Mouse (Mus musculus) adrenal gland, adult 18-20 months (tissue): ENCODE data around the gene Zfp276. TPM values are rescaled to one million over a fixed set of nuclear protein-coding genes. Genes with fewer than 3 reads are reported as not detected.
A peak's percentile ranks its signal among the peaks of the same experiment; 100 is the strongest.

Experiments used
- DNase-seq, 2 experiments: peaks; one replicate each; pipeline ENCODE4 v3.0.0; 2021 to 2022; ENCODE audit warnings: low spot score in 2 of 2
- total RNA-seq, 2 experiments: library from RNA; stranded (reverse); gene quantifications; 1 replicate in 1 of 2; 2 replicates in 1 of 2; pipeline ENCODE4 v1.2.3; 2021

Zfp276 gene
- total RNA-seq, 2 experiments from 2014 or later = 21.6 to 23.5 TPM

DNA sequence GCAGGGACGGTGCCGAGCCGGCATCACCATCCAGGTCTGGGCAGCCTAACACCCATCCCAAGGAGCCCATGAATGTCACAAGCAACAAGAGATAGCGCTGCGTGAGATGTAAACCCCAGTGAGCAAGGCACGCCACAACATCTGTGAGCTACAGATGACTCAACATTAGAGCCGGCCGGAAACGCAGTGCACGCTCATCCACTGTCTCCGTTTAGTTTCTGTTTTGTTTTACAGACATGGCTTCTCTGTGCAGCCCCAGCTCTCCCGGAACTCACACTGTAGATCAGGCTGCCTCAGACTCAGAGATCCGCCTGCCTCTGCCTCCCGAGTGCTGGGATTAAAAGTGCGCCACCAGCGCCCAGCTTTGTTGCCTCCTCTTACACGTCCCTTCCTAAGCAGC is 33.4 kb downstream of the Zfp276 start:
- DNase-seq = no peak

GRCm38 (mm10) chr8:123290166-123290565 is 36.2 kb downstream of the Zfp276 start:
- DNase-seq = peak; percentile 41 to 60

DNA sequence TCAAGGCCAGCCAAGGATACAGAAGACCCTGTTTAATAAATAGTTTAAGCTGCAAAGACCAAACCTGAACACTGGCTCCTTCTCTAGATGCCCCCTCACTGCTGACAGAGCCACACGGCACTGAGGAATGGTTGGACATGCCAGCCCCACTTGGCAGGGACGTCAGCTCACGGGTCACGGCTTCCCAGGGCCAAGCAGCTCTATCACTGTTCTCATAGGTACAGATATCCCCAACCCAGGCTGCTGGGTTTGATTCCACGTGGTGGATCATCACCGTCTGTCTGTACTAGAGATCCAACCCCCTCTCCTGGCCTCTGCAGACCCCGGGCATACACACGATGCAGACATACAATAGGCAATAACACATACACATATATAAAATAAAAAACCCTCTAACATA is 36.7 kb downstream of the Zfp276 start:
- DNase-seq = peak in 1 of 2 experiments; percentile 10

DNA sequence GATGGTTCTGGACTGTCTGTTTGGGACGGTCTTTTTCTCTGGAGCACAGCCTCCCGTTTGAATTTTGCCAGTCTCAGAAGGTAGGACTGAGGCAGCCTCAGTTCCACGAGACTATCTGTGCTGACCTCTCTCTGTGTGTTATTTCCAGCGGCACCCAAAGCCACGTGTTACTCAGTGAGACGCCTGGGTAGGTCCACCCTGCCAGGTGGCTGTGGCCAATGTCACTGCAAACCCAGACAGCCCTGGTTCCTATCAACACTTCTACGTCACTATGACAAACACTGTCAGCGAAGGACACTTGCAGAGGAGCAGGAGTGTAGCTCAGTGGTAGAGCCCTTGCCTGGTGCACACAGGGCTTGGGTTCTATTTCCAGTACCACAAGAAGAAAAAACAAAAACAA is 37.7 kb downstream of the Zfp276 start:
- DNase-seq = peak in 1 of 2 experiments; percentile 14

DNA sequence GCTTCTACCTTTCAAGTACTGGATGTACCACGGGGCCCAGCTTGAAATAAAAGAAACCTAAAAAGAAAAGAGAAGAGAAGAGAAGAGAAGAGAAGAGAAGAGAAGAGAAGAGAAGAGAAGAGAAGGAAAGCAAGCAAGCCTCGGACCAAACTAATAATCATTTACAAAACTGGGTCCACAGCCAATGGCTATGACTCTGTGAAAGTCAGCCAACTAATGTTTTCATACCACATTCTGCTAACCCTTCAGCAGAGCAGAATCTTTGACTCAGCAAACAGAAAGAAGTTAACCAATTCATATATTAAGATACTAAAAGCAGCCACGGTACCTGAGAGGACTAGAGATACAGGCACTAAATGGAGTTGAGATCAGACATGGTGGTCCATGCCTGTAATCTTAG is 38.3 kb downstream of the Zfp276 start:
- no peak for DNase-seq

DNA sequence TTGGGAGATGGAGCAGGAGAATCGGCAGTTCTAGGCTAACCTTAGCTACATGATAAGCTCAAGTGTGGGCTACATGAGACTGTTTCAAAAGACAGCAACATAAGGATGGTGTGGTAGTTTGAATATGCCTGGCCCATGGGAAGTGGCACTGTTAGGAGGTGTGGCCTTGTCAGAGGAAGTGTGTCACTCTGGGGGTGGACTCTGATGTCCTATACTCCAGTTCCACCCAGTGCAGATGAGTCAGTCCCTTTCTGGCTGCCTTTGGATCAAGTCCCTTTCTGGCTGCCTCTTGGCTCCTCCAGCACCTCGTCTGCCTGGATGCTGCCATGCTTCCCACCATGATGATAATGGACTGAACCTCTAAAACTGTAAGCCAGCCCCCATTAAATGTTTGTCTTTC is 38.8 kb downstream of the Zfp276 start:
- no peak for DNase-seq

DNA sequence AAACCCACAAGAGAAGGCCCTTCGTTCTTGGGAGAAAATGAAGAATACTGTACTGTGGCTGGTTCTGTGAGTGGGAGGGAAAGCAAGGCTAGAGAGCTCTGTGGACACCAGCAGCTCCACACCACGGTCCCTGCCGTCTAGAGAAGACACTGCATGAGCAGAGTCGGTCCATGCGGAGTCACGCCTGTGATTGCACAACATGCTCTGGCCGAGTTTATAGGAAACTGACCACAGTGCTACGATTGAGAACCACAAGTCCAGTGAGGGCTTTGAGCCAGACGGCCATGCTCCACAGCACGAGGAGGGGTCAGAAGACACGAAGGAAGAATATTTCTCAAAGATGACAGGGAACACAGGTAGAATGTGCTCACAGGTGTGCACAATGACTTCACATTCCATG is 44.3 kb downstream of the Zfp276 start:
- DNase-seq = peak in 1 of 2 experiments; percentile 14

DNA sequence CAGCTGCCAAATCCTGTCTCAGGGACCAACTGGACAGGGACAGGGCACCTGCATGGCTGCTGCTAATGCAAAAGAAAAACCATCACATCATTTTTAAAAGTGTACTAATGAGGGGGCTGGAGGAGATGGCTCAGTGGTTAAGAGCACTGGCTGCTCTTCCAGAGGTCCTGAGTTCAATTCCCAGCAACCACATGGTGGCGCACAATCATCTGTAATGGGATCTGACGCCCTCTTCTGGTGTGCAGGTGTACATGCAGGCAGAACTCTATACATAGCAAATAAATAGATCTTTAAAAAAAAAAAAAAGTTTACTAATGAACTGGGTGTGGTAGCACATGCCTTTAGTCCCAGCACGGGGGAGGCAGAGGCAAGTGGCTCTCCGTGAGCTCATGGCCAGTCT is 54.7 kb downstream of the Zfp276 start:
- no peak for DNase-seq

DNA sequence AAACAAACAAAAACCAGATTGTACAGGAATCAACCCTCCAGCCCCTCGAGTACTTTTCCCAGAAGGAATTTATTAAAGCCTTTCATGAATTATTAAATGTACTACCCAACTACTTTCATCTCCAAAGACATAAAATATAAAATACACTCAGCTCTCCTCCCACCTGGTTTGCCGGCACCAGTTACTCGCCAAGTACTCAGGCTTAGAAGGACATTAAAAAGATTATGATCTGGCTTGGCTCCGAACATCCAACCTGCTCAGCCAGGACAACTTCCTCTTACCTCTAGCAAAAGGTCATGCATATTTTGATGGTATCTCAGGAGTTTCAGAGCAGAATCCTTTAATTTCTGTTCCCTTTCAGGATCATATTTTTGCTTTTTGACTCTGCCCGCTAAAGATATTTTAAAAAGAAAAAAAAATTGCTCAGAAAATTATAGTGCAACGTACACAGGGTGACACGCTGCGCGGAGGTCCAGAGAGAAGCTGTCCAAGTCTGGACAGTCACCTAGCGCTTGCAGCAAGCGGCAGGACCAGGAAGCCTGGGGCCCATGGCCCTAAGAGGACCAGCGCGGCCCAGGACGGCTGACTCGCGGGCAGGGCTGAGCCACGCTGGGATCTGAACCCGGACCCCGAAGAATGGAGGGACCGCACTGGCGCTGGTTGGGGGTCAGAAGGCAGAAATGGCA is 63.9 kb downstream of the Zfp276 start:
- DNase-seq = no peak

- DNase-seq = peak; percentile 85 to 88
These were observed 64.5 kb downstream of the Zfp276 start, which contains the start of gene Fanca for GRCm38 (mm10) chr8:123318467-123318911. Gene Fanca (minus strand): TSS chr8:123318576.

Other genes with a start within 250 kb of the Zfp276 start
- gene Ankrd11, start 211.9 kb upstream of the Zfp276 start, total RNA-seq = 10 to 100 TPM; 69.1 to 93.7 TPM
- 10 to 100 TPM; 86.9 to 88.3 TPM for gene Spg7, start 191.3 kb upstream of the Zfp276 start, total RNA-seq
- 100 to 1,000 TPM; 629 to 647 TPM for gene Rpl13, start 151.8 kb upstream of the Zfp276 start, total RNA-seq
- 1 to 10 TPM; 4.7 to 6.6 TPM for gene Cpne7, start 136.8 kb upstream of the Zfp276 start, total RNA-seq
- 10 to 100 TPM in 1 of 2 experiments, 1 to 10 TPM in 1; 9.2 to 12.2 TPM for gene Sult5a1, start 95.9 kb upstream of the Zfp276 start, total RNA-seq
- gene Dpep1, start 68.0 kb upstream of the Zfp276 start, total RNA-seq = 10 to 100 TPM; 45.0 to 48.5 TPM
- gene Chmp1a, start 41.4 kb upstream of the Zfp276 start, total RNA-seq = 10 to 100 TPM; 79.3 to 86.2 TPM
- 1 to 10 TPM; 3.4 to 3.6 TPM for gene Spata33, start 41.4 kb upstream of the Zfp276 start, total RNA-seq
- gene Cdk10, start 29.4 kb upstream of the Zfp276 start, total RNA-seq = 10 to 100 TPM; 49.6 to 62.2 TPM
- gene Spata2l, start 18.0 kb upstream of the Zfp276 start, total RNA-seq = 10 to 100 TPM; 10.5 to 14.2 TPM
- gene Vps9d1, start 153 bp downstream of the Zfp276 start, total RNA-seq = 10 to 100 TPM; 20.3 to 24.0 TPM
- 1 to 10 TPM; 1.2 to 4.2 TPM for gene Fanca, start 64.4 kb downstream of the Zfp276 start, total RNA-seq
- gene Spire2, start 78.5 kb downstream of the Zfp276 start, total RNA-seq = 1 to 10 TPM; 1.7 to 3.1 TPM
- gene Tcf25, start 119.6 kb downstream of the Zfp276 start, total RNA-seq = 100 to 1,000 TPM; 218 to 255 TPM
- not detected for gene Mc1r, start 152.9 kb downstream of the Zfp276 start, total RNA-seq
- 1 to 10 TPM; 2.0 to 8.2 TPM for gene Tubb3, start 157.2 kb downstream of the Zfp276 start, total RNA-seq
- gene Def8, start 169.3 kb downstream of the Zfp276 start, total RNA-seq = 10 to 100 TPM; 22.9 to 24.4 TPM
- gene Afg3l1, start 223.7 kb downstream of the Zfp276 start, total RNA-seq = 10 to 100 TPM; 62.6 to 71.1 TPM